Mouse (Mus musculus): ENCODE data around the gene Dnaaf2. TPM values are rescaled to one million over a fixed set of nuclear protein-coding genes. Genes with fewer than 3 reads are reported as not detected.

The Dnaaf2 gene
- polyA plus RNA-seq, 1 experiment from 2014 or later, result 9.2 TPM

DNA sequence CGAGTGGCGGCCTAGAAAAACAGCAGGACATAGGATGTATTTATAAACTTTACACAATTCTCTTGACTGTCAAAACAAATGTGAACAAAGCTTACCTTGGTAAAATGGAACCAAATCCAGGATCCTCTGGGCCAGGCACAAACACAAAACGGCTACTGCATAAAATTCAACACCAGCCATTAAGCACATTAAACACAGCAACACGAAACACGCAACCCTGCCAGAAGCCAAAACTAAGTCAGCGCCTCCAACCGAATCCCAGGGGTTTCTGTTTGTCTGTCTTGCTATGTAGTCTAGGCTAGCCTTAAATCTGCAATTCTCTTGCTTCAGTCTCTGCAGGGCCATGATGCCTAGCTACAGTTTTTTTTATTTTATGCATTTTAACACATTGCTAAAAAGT is 9.7 kb upstream of the Dnaaf2 start:
- Histone ChIP-seq H3K4me3 (ENCODE audit: low read depth, low read length) (no peak overlapping the region), H3K27me3 (ENCODE audit: control insufficient read depth, insufficient read depth, low read length) (no peaks in the 10 kb centered on the region), H3K4me2 (no peak overlapping the region), H3K9me3 (replicated peaks; ENCODE audit: control insufficient read depth, low read length) (no peaks in the 10 kb centered on the region), H3K27ac (ENCODE audit: low read depth, low read length) (no peak overlapping the region), H3K9ac (ENCODE audit: low read depth, low read length) (no peak overlapping the region), H3K4me1 (ENCODE audit: control insufficient read depth, insufficient read depth, low read length) (no peaks in the 10 kb centered on the region), H3K36me3 (ENCODE audit: control insufficient read depth, insufficient read depth, low read length) (peaks cover 3% of the 10 kb centered on the region)
- WGBS (ENCODE audit: insufficient replicate concordance), result 95% methylated on average over 7 of the region's 7 CpGs
- ATAC-seq (replicated peaks; ENCODE audit: insufficient number of reproducible peaks, low FRiP score, low TSS enrichment), result no peak

- 85% methylated on average over 8 of the region's 8 CpGs for WGBS (ENCODE audit: insufficient replicate concordance)
- no peak for ATAC-seq (replicated peaks; ENCODE audit: insufficient number of reproducible peaks, low FRiP score, low TSS enrichment)
- Histone ChIP-seq H3K4me2 (no peak overlapping the region), H3K27ac (ENCODE audit: low read depth, low read length) (no peak overlapping the region), H3K4me3 (ENCODE audit: low read depth, low read length) (no peak overlapping the region), H3K36me3 (ENCODE audit: control insufficient read depth, insufficient read depth, low read length) (peaks cover 3% of the 10 kb centered on the region), H3K27me3 (ENCODE audit: control insufficient read depth, insufficient read depth, low read length) (no peaks in the 10 kb centered on the region), H3K9me3 (replicated peaks; ENCODE audit: control insufficient read depth, low read length) (no peaks in the 10 kb centered on the region), H3K9ac (ENCODE audit: low read depth, low read length) (no peak overlapping the region), H3K4me1 (ENCODE audit: control insufficient read depth, insufficient read depth, low read length) (no peaks in the 10 kb centered on the region)
These were observed 9.2 kb upstream of the Dnaaf2 start for GRCm38 (mm10) chr12:69207396-69207795.

GRCm38 (mm10) chr12:69204052-69204833 is 6.0 kb upstream of the Dnaaf2 start, which contains the start of gene Gm49384:
Gm49384 (minus strand) TSS chr12:69204267.
- 86% methylated on average over 16 of the region's 16 CpGs for WGBS (ENCODE audit: insufficient replicate concordance)
- no peak within 1 kb of the TSS for H3K27ac ChIP-seq (ENCODE audit: low read depth, low read length)
- H3K4me3 ChIP-seq (ENCODE audit: low read depth, low read length), result no peak within 1 kb of the TSS
- H3K9ac ChIP-seq (ENCODE audit: low read depth, low read length), result no peak within 1 kb of the TSS
- H3K4me1 ChIP-seq (ENCODE audit: control insufficient read depth, insufficient read depth, low read length), result no peaks in the 10 kb centered on the region
- peaks cover 9% of the 10 kb centered on the region for H3K36me3 ChIP-seq (ENCODE audit: control insufficient read depth, insufficient read depth, low read length)
- no peak for ATAC-seq (replicated peaks; ENCODE audit: insufficient number of reproducible peaks, low FRiP score, low TSS enrichment)
- H3K27me3 ChIP-seq (ENCODE audit: control insufficient read depth, insufficient read depth, low read length), result no peaks in the 10 kb centered on the region
- no peak within 1 kb of the TSS for H3K4me2 ChIP-seq
- H3K9me3 ChIP-seq (replicated peaks; ENCODE audit: control insufficient read depth, low read length), result no peaks in the 10 kb centered on the region

- peaks cover 14% of the 10 kb centered on the region for H3K4me1 ChIP-seq (ENCODE audit: control insufficient read depth, insufficient read depth, low read length)
- H3K27ac ChIP-seq (ENCODE audit: low read depth, low read length), result no peak overlapping the region
- H3K9me3 ChIP-seq (replicated peaks; ENCODE audit: control insufficient read depth, low read length), result no peaks in the 10 kb centered on the region
- H3K4me3 ChIP-seq (ENCODE audit: low read depth, low read length), result no peak overlapping the region
- no peaks in the 10 kb centered on the region for H3K27me3 ChIP-seq (ENCODE audit: control insufficient read depth, insufficient read depth, low read length)
- peaks cover 6% of the 10 kb centered on the region; the same call in 1 of the 2 replicates for H3K36me3 ChIP-seq (ENCODE audit: control insufficient read depth, insufficient read depth, low read length)
- H3K4me2 ChIP-seq, result peak overlapping the region; percentile 9; the same call in 1 of the 2 replicates
- H3K9ac ChIP-seq (ENCODE audit: low read depth, low read length), result no peak overlapping the region
- ATAC-seq (replicated peaks; ENCODE audit: insufficient number of reproducible peaks, low FRiP score, low TSS enrichment), result no peak
These were observed 756 bp upstream of the Dnaaf2 start for GRCm38 (mm10) chr12:69198985-69199384.

GRCm38 (mm10) chr12:69197378-69198163 is 658 bp downstream of the Dnaaf2 start:
- peaks cover 6% of the 10 kb centered on the region; the same call in 1 of the 2 replicates for H3K36me3 ChIP-seq (ENCODE audit: control insufficient read depth, insufficient read depth, low read length)
- H3K4me1 ChIP-seq (ENCODE audit: control insufficient read depth, insufficient read depth, low read length), result peaks cover 14% of the 10 kb centered on the region
- ATAC-seq (replicated peaks; ENCODE audit: insufficient number of reproducible peaks, low FRiP score, low TSS enrichment), result peak; percentile 73
- no peaks in the 10 kb centered on the region for H3K9me3 ChIP-seq (replicated peaks; ENCODE audit: control insufficient read depth, low read length)
- H3K9ac ChIP-seq (ENCODE audit: low read depth, low read length), result peak overlapping the region; percentile 93
- under 1% methylated on average over 94 of the region's 94 CpGs for WGBS (ENCODE audit: insufficient replicate concordance)
- no peaks in the 10 kb centered on the region for H3K27me3 ChIP-seq (ENCODE audit: control insufficient read depth, insufficient read depth, low read length)
- peak overlapping the region; percentile 97 for H3K4me3 ChIP-seq (ENCODE audit: low read depth, low read length)
- peak overlapping the region; percentile 81 for H3K27ac ChIP-seq (ENCODE audit: low read depth, low read length)
- H3K4me2 ChIP-seq, result peak overlapping the region; percentile 99

DNA sequence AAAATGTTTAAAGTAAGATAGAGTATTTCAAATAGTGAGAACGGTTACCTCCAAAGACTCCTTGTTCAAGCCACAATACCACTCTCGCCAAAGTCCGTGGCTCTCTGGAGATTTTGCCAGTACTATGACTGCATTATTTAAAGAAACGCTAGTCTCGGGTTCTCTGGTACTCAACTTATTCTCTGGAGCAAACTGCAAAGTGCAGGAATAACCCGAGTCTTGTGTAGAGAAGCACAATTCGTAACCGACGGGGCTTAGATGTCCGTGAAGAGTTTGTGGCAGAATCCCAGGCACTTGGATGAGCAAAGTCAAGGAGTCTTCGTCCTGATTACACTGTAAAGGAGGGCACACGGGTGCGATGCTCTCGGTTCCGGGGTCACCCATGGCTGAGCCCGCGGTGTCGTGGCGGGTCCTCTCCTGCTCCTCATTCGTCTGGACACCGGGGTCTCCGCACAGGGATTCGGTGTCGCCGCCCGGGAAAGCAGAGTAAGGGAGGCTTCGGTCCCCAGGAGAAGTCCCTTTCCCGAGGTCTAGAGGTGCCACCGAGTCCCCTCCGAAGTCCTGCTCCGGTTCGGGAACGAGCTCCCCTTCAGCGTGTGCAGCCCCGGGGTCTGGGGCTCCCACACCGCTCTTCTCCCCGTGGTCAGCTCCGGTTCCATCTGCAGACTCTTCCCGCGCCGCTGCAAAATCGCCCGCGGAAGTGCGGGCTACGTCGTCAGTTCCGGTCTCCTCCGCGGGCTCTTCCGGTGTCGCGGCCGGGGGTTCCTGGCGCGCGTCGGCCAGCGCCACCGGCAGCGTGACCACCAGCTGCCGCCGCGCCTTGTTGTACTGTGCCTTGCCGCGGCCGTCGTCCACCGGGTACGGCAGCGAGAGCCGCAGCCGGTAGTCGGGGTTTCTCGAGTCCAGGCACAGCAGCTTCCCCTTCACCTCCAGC is 1.5 kb downstream of the Dnaaf2 start, which contains the start of gene Gm49383:
Gm49383 (minus strand) TSS at position 661 of the 934 bp plus-strand sequence.
- peaks cover 6% of the 10 kb centered on the region; the same call in 1 of the 2 replicates for H3K36me3 ChIP-seq (ENCODE audit: control insufficient read depth, insufficient read depth, low read length)
- under 1% methylated on average over 75 of the region's 75 CpGs for WGBS (ENCODE audit: insufficient replicate concordance)
- no peaks in the 10 kb centered on the region for H3K27me3 ChIP-seq (ENCODE audit: control insufficient read depth, insufficient read depth, low read length)
- peaks cover 14% of the 10 kb centered on the region for H3K4me1 ChIP-seq (ENCODE audit: control insufficient read depth, insufficient read depth, low read length)
- peak; percentile 72 for ATAC-seq (replicated peaks; ENCODE audit: insufficient number of reproducible peaks, low FRiP score, low TSS enrichment)
- H3K27ac ChIP-seq (ENCODE audit: low read depth, low read length), result peak within 1 kb of the TSS; percentile 81
- peak within 1 kb of the TSS; percentile 93 for H3K9ac ChIP-seq (ENCODE audit: low read depth, low read length)
- peak within 1 kb of the TSS; percentile 97 for H3K4me3 ChIP-seq (ENCODE audit: low read depth, low read length)
- peak within 1 kb of the TSS; percentile 99 for H3K4me2 ChIP-seq
- no peaks in the 10 kb centered on the region for H3K9me3 ChIP-seq (replicated peaks; ENCODE audit: control insufficient read depth, low read length)

GRCm38 (mm10) chr12:69192637-69193036 is 5.6 kb downstream of the Dnaaf2 start:
- H3K27me3 ChIP-seq (ENCODE audit: control insufficient read depth, insufficient read depth, low read length), result no peaks in the 10 kb centered on the region
- 91% methylated on average over 2 of the region's 2 CpGs for WGBS (ENCODE audit: insufficient replicate concordance)
- H3K9ac ChIP-seq (ENCODE audit: low read depth, low read length), result no peak overlapping the region
- H3K36me3 ChIP-seq (ENCODE audit: control insufficient read depth, insufficient read depth, low read length), result peaks cover 6% of the 10 kb centered on the region; the same call in 1 of the 2 replicates
- no peak for ATAC-seq (replicated peaks; ENCODE audit: insufficient number of reproducible peaks, low FRiP score, low TSS enrichment)
- H3K4me1 ChIP-seq (ENCODE audit: control insufficient read depth, insufficient read depth, low read length), result peaks cover 4% of the 10 kb centered on the region; the same call in 1 of the 2 replicates
- H3K4me3 ChIP-seq (ENCODE audit: low read depth, low read length), result no peak overlapping the region
- no peak overlapping the region for H3K4me2 ChIP-seq
- H3K27ac ChIP-seq (ENCODE audit: low read depth, low read length), result no peak overlapping the region
- no peaks in the 10 kb centered on the region for H3K9me3 ChIP-seq (replicated peaks; ENCODE audit: control insufficient read depth, low read length)

- ATAC-seq (replicated peaks; ENCODE audit: insufficient number of reproducible peaks, low FRiP score, low TSS enrichment), result no peak
- Histone ChIP-seq H3K36me3 (ENCODE audit: control insufficient read depth, insufficient read depth, low read length) (peaks cover 6% of the 10 kb centered on the region; the same call in 1 of the 2 replicates), H3K27ac (ENCODE audit: low read depth, low read length) (no peak overlapping the region), H3K9ac (ENCODE audit: low read depth, low read length) (no peak overlapping the region), H3K4me3 (ENCODE audit: low read depth, low read length) (no peak overlapping the region), H3K27me3 (ENCODE audit: control insufficient read depth, insufficient read depth, low read length) (no peaks in the 10 kb centered on the region), H3K4me2 (no peak overlapping the region), H3K9me3 (replicated peaks; ENCODE audit: control insufficient read depth, low read length) (no peaks in the 10 kb centered on the region), H3K4me1 (ENCODE audit: control insufficient read depth, insufficient read depth, low read length) (peaks cover 7% of the 10 kb centered on the region)
- 84% methylated on average over 5 of the region's 5 CpGs for WGBS (ENCODE audit: insufficient replicate concordance)
These were observed 6.8 kb downstream of the Dnaaf2 start for GRCm38 (mm10) chr12:69191396-69191795.

Measured in heart, embryonic 11.5 days (tissue).